Mouse (Mus musculus) embryonic fibroblast, embryonic 13.5 days (primary cell): Measurements from ENCODE around the gene Zfhx3.

ENCODE experiments used
- CTCF ChIP-seq: IDR thresholded peaks from 2 replicates; pipeline ENCODE4 v1.5.1; 2011; ENCODE audit warnings: mild to moderate bottlenecking, control low read depth, low read length, moderate library complexity, borderline replicate concordance; ENCODE audit not compliant: insufficient read depth
- POLR2A ChIP-seq: IDR thresholded peaks from 2 replicates; pipeline ENCODE4 v1.6.1; 2011; ENCODE audit warnings: low read depth, mild to moderate bottlenecking, control low read depth, low read length, moderate library complexity

DNA sequence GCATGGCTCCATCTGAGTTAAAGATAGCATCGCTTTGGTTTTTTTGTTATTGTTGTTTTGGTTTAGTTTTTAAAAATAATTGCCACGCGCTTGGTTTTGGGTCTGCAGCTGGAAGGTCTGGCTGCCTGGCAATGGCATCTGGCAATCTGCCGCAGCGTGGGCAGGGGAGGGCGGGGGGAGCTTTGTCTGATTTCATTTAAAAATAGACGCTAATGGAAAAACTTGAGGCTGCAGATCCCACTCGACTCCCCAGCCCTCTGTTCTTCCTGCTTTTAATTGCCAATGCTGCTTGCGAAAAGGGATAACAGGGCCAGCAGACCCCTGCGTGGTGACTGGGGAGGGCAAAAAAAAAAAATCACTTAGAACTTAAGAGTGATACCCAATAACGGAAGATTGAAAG, 69.1 kb downstream of the Zfhx3 start:
- TF ChIP-seq CTCF (no peak), POLR2A (no peak)
